Mouse (Mus musculus) hindbrain, embryonic 15.5 days (tissue): ENCODE measurements at regions not wholly inside any gene's neighbourhood (a gene's known extent, or its start where the extent isn't known, plus 50 kb on each side); places are given as distances from the start of the nearest gene placed in this dataset.

ENCODE experiments used
- ATAC-seq: fragments of 200-750 bp; cut with Nextera tagmentation; 2 replicates; pipeline ENCODE4 v1.8.0; 2017; ENCODE audit warnings: low read depth, moderate number of reproducible peaks, moderate TSS enrichment; ENCODE audit not compliant: low FRiP score
- H3K27ac ChIP-seq: fragments of 300-500 bp; sonication (generic); replicated peaks from 2 replicates; pipeline ENCODE4 v1.5.1; 2015; ENCODE audit warnings: mild to moderate bottlenecking, inconsistent platforms
- H3K27me3 ChIP-seq: fragments of 300-500 bp; sonication (generic); 2 replicates; pipeline ENCODE4 v1.6.1; 2015; ENCODE audit warnings: control low read depth, inconsistent platforms
- H3K36me3 ChIP-seq: fragments of 300-500 bp; sonication (generic); 2 replicates; pipeline ENCODE4 v1.6.1; 2015; ENCODE audit warnings: control low read depth, inconsistent platforms
- H3K4me1 ChIP-seq: fragments of 300-500 bp; sonication (generic); replicated peaks from 2 replicates; pipeline ENCODE4 v1.6.1; 2015; ENCODE audit warnings: control low read depth, inconsistent platforms
- H3K4me2 ChIP-seq: fragments of 300-500 bp; sonication (generic); 2 replicates; pipeline ENCODE4 v1.6.1; 2015; ENCODE audit warnings: moderate library complexity, mild to moderate bottlenecking, inconsistent platforms
- H3K4me3 ChIP-seq: fragments of 300-500 bp; sonication (generic); 2 replicates; pipeline ENCODE4 v1.5.1; 2015; ENCODE audit warnings: mild to moderate bottlenecking, inconsistent platforms
- H3K9ac ChIP-seq: fragments of 300-500 bp; sonication (generic); 2 replicates; pipeline ENCODE4 v1.6.1; 2015; ENCODE audit warnings: inconsistent platforms
- H3K9me3 ChIP-seq: fragments of 300-500 bp; sonication (generic); 2 replicates; pipeline ENCODE4 v1.6.1; 2016; ENCODE audit warnings: control low read depth, inconsistent platforms
- WGBS: fragments of 180-500 bp; shearing (Covaris S2); methylation state at CpG from one replicate; pipeline ENCODE4 v1.1.7; 2015; 5-methylcytosine and 5-hydroxymethylcytosine counted together

- WGBS, result 79% methylated on average over 24 of the region's 24 CpGs
- H3K4me1 ChIP-seq, result no peaks in the 10 kb centered on the region
- H3K36me3 ChIP-seq, result no peaks in the 10 kb centered on the region
- no peak overlapping the region for H3K9ac ChIP-seq
- no peak overlapping the region for H3K27ac ChIP-seq
- ATAC-seq, result no peak
- no peak overlapping the region; the same call in 1 of the 2 replicates for H3K4me2 ChIP-seq
- no peak overlapping the region for H3K4me3 ChIP-seq
- H3K27me3 ChIP-seq, result no peaks in the 10 kb centered on the region
- no peaks in the 10 kb centered on the region for H3K9me3 ChIP-seq
These were observed 142.9 kb upstream of the Dkk2 start for GRCm38 (mm10) chr3:131941961-131942753.

DNA sequence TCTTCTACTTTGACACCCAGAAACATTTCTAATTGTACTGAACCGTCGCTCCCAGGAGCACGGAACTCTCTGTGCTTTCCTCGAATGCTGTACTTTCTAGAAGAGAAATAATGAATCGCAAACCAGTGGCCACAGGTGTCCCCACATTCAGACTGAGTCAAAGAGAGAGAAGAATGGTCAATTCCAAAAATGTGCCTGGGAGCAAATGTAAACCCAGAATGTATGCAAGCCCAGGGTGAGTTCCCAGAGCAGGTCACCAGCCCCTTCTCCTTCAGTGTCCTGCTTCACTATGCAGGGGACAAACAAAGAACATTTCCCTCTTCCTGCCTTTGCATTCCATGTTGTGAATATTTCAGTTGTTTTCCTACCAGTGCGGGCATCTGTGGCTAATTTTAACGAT lies 141.7 kb upstream of the Dkk2 start:
- Histone ChIP-seq H3K9me3 (no peaks in the 10 kb centered on the region), H3K4me3 (no peak overlapping the region), H3K36me3 (no peaks in the 10 kb centered on the region), H3K4me1 (no peaks in the 10 kb centered on the region), H3K27me3 (no peaks in the 10 kb centered on the region), H3K9ac (no peak overlapping the region), H3K27ac (no peak overlapping the region), H3K4me2 (no peak overlapping the region)
- ATAC-seq, result no peak
- 91% methylated on average over 7 of the region's 7 CpGs for WGBS

GRCm38 (mm10) chr3:131955771-131956170 lies 129.3 kb upstream of the Dkk2 start:
- no peak overlapping the region for H3K4me3 ChIP-seq
- H3K36me3 ChIP-seq, result no peaks in the 10 kb centered on the region
- H3K4me1 ChIP-seq, result no peaks in the 10 kb centered on the region
- 97% methylated on average over 11 of the region's 11 CpGs for WGBS
- no peak overlapping the region for H3K27ac ChIP-seq
- no peak overlapping the region for H3K9ac ChIP-seq
- ATAC-seq, result no peak
- no peaks in the 10 kb centered on the region for H3K27me3 ChIP-seq
- no peak overlapping the region for H3K4me2 ChIP-seq
- H3K9me3 ChIP-seq, result no peaks in the 10 kb centered on the region

DNA sequence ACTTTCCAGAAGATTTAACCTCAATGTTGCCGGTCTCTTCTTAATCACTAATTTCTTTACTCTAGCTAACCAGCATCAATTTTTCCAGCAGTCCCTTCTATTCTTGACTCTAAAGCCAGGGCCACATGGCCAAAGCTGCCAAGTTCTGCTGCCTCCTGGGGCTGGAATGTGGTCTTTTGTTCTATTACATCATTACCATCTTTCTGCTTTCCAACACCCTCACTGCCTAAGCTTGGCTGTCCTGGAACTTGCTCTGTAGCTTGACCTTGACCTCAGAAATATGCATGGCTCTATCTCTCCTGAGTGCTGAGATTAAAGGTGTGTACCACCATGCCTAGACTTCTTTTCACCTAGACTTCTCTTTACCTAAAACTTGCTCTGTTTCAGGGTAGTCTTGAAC lies 124.5 kb upstream of the Dkk2 start:
- H3K27ac ChIP-seq, result no peak overlapping the region
- no peaks in the 10 kb centered on the region for H3K9me3 ChIP-seq
- no peaks in the 10 kb centered on the region for H3K36me3 ChIP-seq
- no peak overlapping the region for H3K4me2 ChIP-seq
- H3K27me3 ChIP-seq, result no peaks in the 10 kb centered on the region
- 94% methylated on average over 1 of the region's 1 CpGs for WGBS
- H3K4me3 ChIP-seq, result no peak overlapping the region
- no peaks in the 10 kb centered on the region for H3K4me1 ChIP-seq
- no peak for ATAC-seq
- no peak overlapping the region for H3K9ac ChIP-seq

- H3K27ac ChIP-seq, result no peak overlapping the region
- H3K4me3 ChIP-seq, result no peak overlapping the region
- no peaks in the 10 kb centered on the region for H3K27me3 ChIP-seq
- H3K36me3 ChIP-seq, result no peaks in the 10 kb centered on the region
- no peaks in the 10 kb centered on the region for H3K4me1 ChIP-seq
- no peak for ATAC-seq
- H3K9me3 ChIP-seq, result no peaks in the 10 kb centered on the region
- no peak overlapping the region for H3K4me2 ChIP-seq
- no peak overlapping the region for H3K9ac ChIP-seq
These were observed 123.5 kb upstream of the Dkk2 start for GRCm38 (mm10) chr3:131961571-131961970.

DNA sequence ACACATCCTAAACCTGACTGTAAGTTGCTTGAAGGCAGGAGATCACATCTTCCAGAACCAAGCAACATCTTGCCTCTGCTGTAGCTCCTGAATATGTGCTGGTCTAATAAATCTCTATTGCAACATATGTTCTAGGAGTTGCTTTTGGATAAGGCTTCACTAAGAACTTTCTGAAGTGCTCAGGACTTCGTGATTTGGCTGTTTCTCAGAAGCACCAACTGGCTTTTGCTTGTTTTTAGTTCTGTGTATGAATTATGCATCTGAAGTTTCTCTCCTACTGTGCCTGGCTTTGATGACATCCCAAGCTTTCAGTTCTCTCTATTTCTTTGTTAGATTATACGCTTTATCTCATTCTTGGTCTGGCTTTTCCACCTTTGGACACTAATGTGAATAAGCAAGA lies 122.2 kb upstream of the Dkk2 start:
- Histone ChIP-seq H3K4me2 (no peak overlapping the region), H3K36me3 (no peaks in the 10 kb centered on the region), H3K9me3 (no peaks in the 10 kb centered on the region), H3K27ac (no peak overlapping the region), H3K4me3 (no peak overlapping the region), H3K27me3 (no peaks in the 10 kb centered on the region), H3K4me1 (no peaks in the 10 kb centered on the region), H3K9ac (no peak overlapping the region)
- ATAC-seq, result no peak
- 83% methylated on average over 2 of the region's 2 CpGs for WGBS

- Histone ChIP-seq H3K27me3 (no peaks in the 10 kb centered on the region), H3K9ac (no peak overlapping the region), H3K4me2 (no peak overlapping the region), H3K27ac (no peak overlapping the region), H3K36me3 (no peaks in the 10 kb centered on the region), H3K4me3 (no peak overlapping the region), H3K4me1 (no peaks in the 10 kb centered on the region), H3K9me3 (no peaks in the 10 kb centered on the region)
- WGBS, result 94% methylated on average over 9 of the region's 9 CpGs
- no peak for ATAC-seq
These were observed 120.1 kb upstream of the Dkk2 start for GRCm38 (mm10) chr3:131964952-131965351.

DNA sequence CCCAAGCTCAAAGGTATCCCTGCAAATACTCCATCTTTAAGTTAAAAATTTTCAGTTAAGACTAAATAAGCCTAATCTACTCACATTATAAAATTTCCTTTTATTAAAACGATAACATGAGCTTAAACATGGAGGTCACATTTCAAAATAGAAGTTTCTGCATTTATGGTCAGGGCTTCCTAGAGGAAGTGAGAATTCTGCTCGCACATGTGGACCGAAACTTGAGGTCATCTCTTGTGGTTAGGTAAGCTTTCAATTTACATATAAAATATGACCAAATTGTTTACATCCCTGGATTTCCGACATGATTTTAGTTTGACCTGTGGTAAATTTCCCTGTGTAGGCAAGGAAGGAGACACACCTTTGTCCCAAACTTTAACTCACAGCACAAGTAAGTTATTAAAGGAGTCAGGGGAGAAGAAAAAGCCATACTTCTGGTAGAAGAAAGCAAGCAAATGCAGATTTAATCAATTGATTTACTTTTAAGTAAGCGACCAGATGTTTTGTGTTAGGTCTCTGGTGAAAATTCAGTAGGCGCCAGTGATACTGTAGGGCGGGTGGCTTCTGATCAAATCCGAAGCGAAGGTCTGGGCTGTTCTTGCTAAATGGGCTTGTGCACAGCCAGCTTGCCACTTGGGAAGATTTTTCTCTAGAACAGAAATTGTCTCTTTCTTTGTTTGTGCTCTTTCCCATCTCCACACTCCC lies 119.5 kb upstream of the Dkk2 start:
- H3K4me1 ChIP-seq, result no peaks in the 10 kb centered on the region
- H3K9me3 ChIP-seq, result no peaks in the 10 kb centered on the region
- H3K27me3 ChIP-seq, result no peaks in the 10 kb centered on the region
- H3K4me2 ChIP-seq, result no peak overlapping the region
- WGBS, result 96% methylated on average over 9 of the region's 9 CpGs
- H3K36me3 ChIP-seq, result no peaks in the 10 kb centered on the region
- no peak overlapping the region for H3K4me3 ChIP-seq
- no peak overlapping the region for H3K9ac ChIP-seq
- no peak overlapping the region for H3K27ac ChIP-seq
- ATAC-seq, result no peak

DNA sequence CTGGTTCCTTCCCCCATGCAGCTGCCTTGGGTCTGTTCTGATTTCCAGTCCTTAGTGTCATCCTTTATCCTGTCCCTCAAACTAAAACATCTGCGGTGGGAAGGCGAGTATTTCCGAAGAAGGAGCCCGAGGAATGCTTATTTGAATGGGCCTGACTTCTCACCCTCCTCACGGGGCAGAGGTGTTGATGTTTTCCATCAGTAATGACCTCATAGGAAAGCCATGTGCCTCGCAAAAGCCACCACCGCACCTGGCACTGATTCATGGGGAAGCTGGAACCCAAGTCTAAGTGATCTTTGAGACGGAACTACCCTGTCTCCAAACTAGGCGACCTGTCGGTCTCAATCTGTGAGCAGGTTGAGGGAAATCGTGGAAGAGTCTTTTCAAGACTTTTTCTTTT lies 117.8 kb upstream of the Dkk2 start:
- ATAC-seq, result no peak
- no peak overlapping the region for H3K9ac ChIP-seq
- H3K36me3 ChIP-seq, result no peaks in the 10 kb centered on the region
- no peak overlapping the region for H3K27ac ChIP-seq
- 84% methylated on average over 11 of the region's 11 CpGs for WGBS
- no peaks in the 10 kb centered on the region for H3K4me1 ChIP-seq
- no peaks in the 10 kb centered on the region for H3K27me3 ChIP-seq
- H3K4me3 ChIP-seq, result no peak overlapping the region
- H3K9me3 ChIP-seq, result no peaks in the 10 kb centered on the region
- H3K4me2 ChIP-seq, result no peak overlapping the region

- Histone ChIP-seq H3K4me1 (no peaks in the 10 kb centered on the region), H3K9me3 (no peaks in the 10 kb centered on the region), H3K4me2 (no peak overlapping the region), H3K27me3 (no peaks in the 10 kb centered on the region), H3K36me3 (no peaks in the 10 kb centered on the region), H3K9ac (no peak overlapping the region), H3K4me3 (no peak overlapping the region), H3K27ac (no peak overlapping the region)
- WGBS, result 89% methylated on average over 1 of the region's 1 CpGs
- ATAC-seq, result no peak
These were observed 114.3 kb upstream of the Dkk2 start for GRCm38 (mm10) chr3:131970827-131971226.

DNA sequence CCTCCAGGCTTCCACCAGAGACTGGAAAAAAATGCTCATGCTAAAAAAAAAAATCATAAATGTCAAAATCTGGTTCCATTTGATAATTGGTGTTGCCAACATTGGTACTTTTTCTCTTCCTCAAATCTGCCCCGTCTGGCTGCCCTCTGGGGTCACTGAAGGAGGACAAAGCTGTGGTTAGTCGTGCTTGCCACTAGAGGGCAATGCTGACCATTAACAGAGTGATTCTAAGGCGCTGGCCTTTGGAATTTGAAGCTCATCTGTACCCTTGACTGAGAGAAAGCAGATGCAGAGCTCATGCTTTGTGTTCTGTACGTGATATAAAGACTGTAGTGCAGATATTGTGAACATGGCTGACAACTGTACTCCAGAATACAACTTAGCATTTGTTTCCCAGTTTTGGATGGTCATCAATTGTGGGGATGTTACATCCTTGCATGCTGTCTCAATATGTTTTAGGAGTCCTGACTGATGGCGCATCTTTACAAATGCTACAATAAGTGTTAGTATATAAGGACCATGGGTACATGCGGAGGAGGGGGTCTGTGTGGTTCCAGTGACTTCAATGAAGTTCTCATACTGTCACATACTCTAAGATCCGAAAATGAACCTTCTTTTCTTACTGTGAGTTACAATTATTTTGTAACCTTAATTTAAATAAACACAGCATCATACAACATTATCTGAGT lies 109.0 kb upstream of the Dkk2 start:
- no peak overlapping the region for H3K27ac ChIP-seq
- peak; percentile 89 for ATAC-seq
- no peak overlapping the region for H3K4me3 ChIP-seq
- WGBS, result 40% methylated on average over 7 of the region's 7 CpGs
- H3K4me2 ChIP-seq, result no peak overlapping the region
- H3K9me3 ChIP-seq, result no peaks in the 10 kb centered on the region
- no peaks in the 10 kb centered on the region for H3K36me3 ChIP-seq
- H3K4me1 ChIP-seq, result no peaks in the 10 kb centered on the region
- no peak overlapping the region for H3K9ac ChIP-seq
- H3K27me3 ChIP-seq, result no peaks in the 10 kb centered on the region

DNA sequence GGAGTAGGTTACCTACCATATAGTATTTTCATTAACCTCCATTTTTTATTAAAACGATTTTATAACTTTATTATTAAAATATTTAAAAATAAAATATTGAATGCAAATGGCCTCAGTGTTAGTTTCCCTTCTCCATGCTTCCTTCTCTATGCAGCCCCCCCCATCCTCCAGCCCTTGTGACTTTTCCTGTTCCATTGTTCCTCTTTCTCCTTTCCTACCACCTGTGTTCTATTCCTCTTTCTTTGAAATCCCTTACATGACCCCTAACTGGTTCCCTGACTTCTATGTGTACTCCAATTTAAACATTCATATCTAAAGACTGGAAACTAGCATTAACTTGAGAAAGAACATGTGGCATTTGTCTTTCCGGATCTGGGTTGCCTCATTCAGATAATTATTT lies 101.8 kb upstream of the Dkk2 start:
- WGBS, result 98% methylated on average over 2 of the region's 2 CpGs
- Histone ChIP-seq H3K36me3 (no peaks in the 10 kb centered on the region), H3K4me1 (no peaks in the 10 kb centered on the region), H3K4me2 (no peak overlapping the region), H3K9ac (no peak overlapping the region), H3K9me3 (no peaks in the 10 kb centered on the region), H3K4me3 (no peak overlapping the region), H3K27ac (no peak overlapping the region), H3K27me3 (no peaks in the 10 kb centered on the region)
- ATAC-seq, result no peak
